Mouse (Mus musculus): ENCODE data around the gene Cyp8b1. TPM values are rescaled to one million over a fixed set of nuclear protein-coding genes. Genes with fewer than 3 reads are reported as not detected.

Cyp8b1 gene
- total RNA-seq (2021): not detected
- long read RNA-seq: 0 reads

- DNase-seq (ENCODE audit: low spot score in 2 of 2): no peak
Measured at GRCm38 (mm10) chr9:121916102-121916501, at the start of gene Cyp8b1. Cyp8b1 (minus strand) TSS chr9:121916305.

GRCm38 (mm10) chr9:121964941-121965340, 48.8 kb upstream of the Cyp8b1 start:
- no peak for DNase-seq (ENCODE audit: low spot score in 2 of 2)

- DNase-seq (ENCODE audit: low spot score in 2 of 2): no peak
Measured at GRCm38 (mm10) chr9:121959966-121960635, 44.0 kb upstream of the Cyp8b1 start.

DNA sequence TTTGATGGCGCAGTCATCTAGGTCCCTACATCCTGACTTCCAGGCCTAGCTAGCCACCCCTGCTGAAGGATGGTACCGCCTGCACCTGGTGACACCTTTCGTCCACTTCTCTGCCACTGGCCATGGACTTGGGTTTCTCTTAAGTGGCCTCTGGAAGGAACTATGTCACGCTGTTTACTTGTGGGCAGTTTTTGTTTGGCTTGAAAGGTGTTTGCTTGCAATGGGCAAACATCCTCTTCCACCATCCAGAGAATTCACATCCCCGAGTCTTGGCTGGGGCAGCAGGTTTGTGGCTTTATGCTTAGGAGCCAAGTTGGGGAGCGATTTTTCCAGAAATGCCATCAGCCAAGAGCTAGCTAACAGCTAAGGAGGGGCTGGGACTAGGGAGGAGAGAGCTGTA, 36.5 kb upstream of the Cyp8b1 start:
- DNase-seq (ENCODE audit: low spot score in 2 of 2): no peak

DNA sequence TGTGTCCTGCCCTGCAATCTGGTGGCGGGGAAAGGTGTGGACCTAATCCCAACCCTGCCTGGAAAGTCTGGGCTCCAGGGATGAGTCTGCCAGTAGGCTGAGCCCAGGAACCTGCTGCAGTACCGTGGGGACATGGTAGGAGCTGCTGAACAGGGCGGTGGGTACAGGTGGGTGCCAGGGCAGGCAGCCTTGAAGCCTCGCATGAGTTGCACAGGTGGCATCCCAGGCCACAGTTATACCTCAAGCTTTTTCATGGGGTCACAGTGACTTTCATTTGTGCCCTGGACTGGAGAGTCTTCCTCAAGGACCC, 35.0 kb upstream of the Cyp8b1 start:
- no peak for DNase-seq (ENCODE audit: low spot score in 2 of 2)

DNA sequence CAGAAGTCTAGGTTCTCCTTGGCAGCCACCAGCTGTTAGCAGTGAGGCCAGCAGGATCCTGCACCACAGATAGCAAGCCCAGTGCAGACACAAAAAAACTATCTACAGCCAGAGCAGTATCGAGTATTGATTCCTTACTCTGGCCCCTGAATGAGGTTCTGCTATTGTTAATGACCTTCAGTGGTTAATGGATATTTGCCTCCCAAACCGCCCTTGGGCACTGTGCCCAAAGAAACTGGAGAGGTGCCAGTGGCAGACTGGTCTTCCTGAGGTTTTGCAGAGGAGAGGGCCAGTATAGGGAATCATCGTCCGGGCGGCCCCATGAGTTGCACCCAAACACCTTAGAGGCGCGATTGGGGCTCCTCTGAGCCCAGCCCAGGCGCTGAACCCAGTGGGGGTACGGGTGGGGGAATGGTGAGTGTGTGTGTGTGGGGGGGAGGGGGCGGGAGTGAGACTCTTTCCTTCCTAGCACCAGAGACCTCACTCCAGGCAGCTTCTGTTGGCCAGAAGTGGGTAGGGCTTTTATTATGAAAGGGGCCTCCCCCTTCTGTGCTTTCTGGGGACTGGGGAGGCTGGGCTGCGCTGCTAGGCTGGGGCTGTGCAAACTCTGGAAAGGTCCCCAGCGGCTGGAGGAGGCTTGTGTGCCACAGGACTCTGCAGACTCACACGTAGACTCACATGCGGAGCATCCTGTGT, 34.5 kb upstream of the Cyp8b1 start, which contains the start of gene Fam198a:
Gene Fam198a, plus strand, starts transcription at position 571 of the 696 bp plus-strand sequence.
- peak in 1 of 2 experiments; percentile 48 for DNase-seq (ENCODE audit: low spot score in 2 of 2)

GRCm38 (mm10) chr9:121948431-121948830, 32.3 kb upstream of the Cyp8b1 start:
- no peak for DNase-seq (ENCODE audit: low spot score in 2 of 2)

DNA sequence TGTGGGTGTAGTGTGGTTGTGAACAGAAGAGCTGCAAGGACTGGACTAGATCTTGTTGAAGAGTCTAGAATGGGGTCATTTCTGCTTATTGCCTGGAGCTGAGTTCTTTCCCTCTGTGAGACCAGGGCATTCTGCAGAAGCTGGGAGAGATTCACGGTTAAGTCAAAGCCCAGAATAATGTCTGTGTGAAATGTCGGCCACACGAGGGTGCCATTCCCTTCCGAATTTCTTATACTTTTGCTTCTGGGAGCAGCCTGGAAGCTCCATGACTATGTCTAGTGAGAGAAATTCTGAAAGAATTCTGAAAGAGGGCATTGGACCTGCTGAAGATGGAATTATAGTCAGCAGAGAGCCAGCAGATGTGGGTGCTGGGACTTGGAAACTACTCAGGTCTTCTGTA, 31.7 kb upstream of the Cyp8b1 start:
- peak; percentile 50 to 86 for DNase-seq (ENCODE audit: low spot score in 2 of 2)

DNA sequence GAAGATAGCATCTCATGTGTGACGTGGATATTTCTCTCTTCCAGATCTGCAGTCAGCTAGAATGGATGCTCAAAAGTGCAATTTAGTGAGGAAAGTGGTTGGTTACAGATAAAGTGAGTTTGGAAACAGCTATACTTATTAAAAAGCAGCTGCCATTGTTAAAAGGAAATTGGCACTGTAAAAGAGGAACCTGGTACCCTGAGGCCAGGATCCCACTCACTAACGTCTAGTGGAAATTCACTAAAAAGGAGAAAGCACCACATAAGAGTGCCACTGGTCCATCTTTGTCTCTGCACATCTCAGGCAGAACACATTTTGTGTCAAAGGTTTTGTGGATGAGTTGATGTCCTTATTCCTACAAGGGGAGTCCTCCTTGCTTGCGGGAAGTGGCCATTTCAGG, 27.5 kb upstream of the Cyp8b1 start:
- DNase-seq (ENCODE audit: low spot score in 2 of 2): no peak

- DNase-seq (ENCODE audit: low spot score in 2 of 2): no peak
Measured at GRCm38 (mm10) chr9:121943005-121943404, 26.9 kb upstream of the Cyp8b1 start.

- no peak for DNase-seq (ENCODE audit: low spot score in 2 of 2)
Measured at GRCm38 (mm10) chr9:121937944-121938355, 21.8 kb upstream of the Cyp8b1 start.

DNA sequence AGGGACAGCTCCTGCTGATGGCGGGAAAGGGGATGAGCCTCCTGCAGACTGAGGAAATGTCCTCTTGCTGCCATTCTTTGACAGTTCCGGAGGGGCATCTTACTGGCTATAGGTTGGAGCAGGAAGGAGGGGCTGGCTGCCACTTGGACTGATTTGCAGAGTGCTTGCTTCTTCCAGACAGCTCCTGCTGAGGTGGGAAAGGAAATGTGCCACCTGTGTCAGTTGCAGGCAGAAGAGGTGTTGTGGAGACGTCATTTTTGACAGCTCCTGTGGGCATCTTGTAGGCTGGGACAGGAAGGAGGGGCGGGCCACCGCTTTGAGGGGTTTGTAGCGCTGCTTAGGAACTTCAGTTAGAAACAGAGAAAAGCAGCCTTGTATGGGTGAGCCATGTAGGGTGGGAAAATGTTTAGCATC, 21.4 kb upstream of the Cyp8b1 start:
- no peak for DNase-seq (ENCODE audit: low spot score in 2 of 2)

- no peak for DNase-seq (ENCODE audit: low spot score in 2 of 2)
Measured at GRCm38 (mm10) chr9:121936952-121937351, 20.8 kb upstream of the Cyp8b1 start.

GRCm38 (mm10) chr9:121934856-121935255, 18.8 kb upstream of the Cyp8b1 start:
- DNase-seq (ENCODE audit: low spot score in 2 of 2): peak in 1 of 2 experiments; percentile 50

- peak in 1 of 2 experiments; percentile 73 for DNase-seq (ENCODE audit: low spot score in 2 of 2)
Measured at GRCm38 (mm10) chr9:121928498-121928897, 12.4 kb upstream of the Cyp8b1 start.

- no peak for DNase-seq (ENCODE audit: low spot score in 2 of 2)
Measured at GRCm38 (mm10) chr9:121927721-121928120, 11.6 kb upstream of the Cyp8b1 start.

DNA sequence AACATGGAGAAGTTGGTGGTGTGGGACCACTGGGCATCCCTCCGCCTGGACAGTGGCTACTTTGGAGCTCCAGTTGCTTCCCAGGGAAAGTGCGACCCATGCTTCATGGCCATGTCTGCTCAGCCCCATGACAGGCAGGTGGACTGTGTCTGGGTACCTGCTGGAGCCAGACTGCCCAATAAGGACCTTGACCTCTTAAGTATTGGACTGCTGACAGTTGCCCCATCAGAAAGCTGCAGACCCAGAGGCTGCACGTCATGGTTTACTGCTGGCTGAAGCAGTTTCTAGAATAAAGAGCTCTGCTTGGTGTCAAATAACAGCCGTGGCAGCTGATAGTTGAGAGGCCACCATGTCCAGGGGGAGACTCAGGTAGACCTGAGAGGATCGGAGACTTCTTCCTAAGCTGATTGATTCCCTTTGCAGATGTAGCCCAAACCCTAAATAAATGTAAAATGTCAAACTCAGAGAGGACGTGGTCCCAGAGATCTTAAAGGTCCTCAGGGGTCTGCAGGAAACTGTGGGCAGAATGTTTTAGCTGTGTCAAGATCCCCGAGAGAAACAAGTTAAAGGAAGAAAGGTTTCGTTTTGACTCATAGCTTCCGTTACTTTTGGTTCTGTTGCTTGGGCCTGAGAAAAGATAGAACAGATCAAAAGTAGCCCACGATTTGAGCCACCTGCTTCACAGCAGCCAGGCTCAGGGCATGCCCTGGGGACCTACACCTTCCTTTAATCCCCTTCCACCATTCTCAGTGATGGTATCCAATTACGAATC, 10.7 kb upstream of the Cyp8b1 start:
- no peak for DNase-seq (ENCODE audit: low spot score in 2 of 2)

DNA sequence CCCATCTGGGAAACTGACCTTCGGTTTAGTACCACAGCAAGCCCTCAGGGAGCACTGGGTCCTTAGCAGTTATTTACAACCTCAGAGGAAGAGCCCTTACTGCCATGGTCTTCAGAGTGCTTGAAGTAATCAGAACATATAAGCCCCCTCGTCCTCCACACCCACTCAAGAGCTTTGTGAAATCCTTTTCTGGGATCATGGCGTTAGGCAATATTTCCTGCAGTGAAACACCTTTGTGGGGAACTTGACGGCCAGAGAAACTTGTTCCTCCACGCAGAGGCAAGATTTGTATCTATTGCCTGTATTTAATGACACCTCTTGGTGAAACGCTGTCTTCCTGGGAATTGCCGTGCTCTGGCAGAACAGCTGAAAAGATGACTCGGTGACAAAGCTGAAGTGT, 9.9 kb upstream of the Cyp8b1 start:
- DNase-seq (ENCODE audit: low spot score in 2 of 2): no peak

GRCm38 (mm10) chr9:121924901-121925560, 8.9 kb upstream of the Cyp8b1 start:
- DNase-seq (ENCODE audit: low spot score in 2 of 2): no peak

DNA sequence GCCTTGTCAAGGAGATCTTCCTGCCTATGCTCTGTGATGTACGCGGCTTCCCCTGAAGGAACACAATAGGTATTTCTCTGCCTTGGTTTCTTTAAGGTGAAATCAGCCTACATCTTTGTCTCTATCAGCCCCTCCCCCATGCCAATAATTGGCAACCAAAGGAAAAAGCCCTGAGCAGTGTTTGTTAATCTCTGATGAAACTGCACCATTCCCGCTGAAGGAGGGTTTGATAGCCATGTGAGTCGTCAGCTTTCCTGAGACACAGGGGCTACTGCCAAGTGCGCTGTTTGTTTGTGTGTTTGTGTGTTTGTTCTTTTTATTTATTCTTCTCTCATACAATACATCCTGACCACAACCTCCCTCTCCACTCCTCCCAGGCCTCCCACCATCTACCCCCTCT, 7.8 kb upstream of the Cyp8b1 start:
- no peak for DNase-seq (ENCODE audit: low spot score in 2 of 2)

DNA sequence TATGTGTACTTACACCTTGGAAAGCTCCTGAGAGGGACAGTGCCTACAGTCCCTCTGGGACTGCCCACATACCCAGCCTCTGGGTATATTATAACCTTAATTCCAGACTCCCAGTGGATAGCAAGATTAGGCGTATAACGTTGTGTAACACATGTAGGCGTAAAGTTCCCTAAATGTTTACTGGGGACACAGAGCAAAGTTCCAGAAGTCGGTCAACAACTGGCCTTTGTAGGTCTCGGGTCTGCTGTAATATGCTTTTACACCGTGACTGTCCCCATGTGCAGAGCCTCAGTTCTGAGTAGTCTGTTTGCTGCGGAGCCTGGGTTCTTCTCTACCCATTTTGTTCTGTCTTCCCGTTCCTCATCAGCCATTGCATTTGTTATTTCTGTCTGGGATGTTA, 7.3 kb upstream of the Cyp8b1 start:
- DNase-seq (ENCODE audit: low spot score in 2 of 2): no peak
